Mouse (Mus musculus) CH12.LX (cell line): Measurements from ENCODE around the gene Prg2. TPM values are rescaled to one million over a fixed set of nuclear protein-coding genes. Genes with fewer than 3 reads are reported as not detected.

ENCODE experiments used
- DNase-seq: peaks from one replicate; pipeline ENCODE4 v3.0.0-alpha.2; 2013; ENCODE audit errors: extremely low read depth
- H3K27ac ChIP-seq: 2 replicates; pipeline ENCODE4 v1.5.1; 2012; ENCODE audit warnings: low read depth, mild to moderate bottlenecking, control low read depth, moderate library complexity; ENCODE audit not compliant: insufficient read depth
- H3K27me3 ChIP-seq: replicated peaks from 2 replicates; pipeline ENCODE3; 2012; ENCODE audit warnings: inconsistent platforms
- H3K36me3 ChIP-seq, 2 experiments: replicated peaks in 1 of 2; 2 replicates each; pipeline versions ENCODE3 to v1.6.1; 2012; ENCODE audit warnings: inconsistent platforms in 1 of 2, low read length in 1 of 2, mild to moderate bottlenecking in 1 of 2, mixed read lengths in 1 of 2, moderate library complexity in 1 of 2; ENCODE audit not compliant: control insufficient read depth in 1 of 2, insufficient read depth in 1 of 2
- H3K4me1 ChIP-seq, 2 experiments: 2 replicates each; pipeline ENCODE4 v1.6.1; 2012; ENCODE audit warnings: inconsistent platforms in 1 of 2, moderate library complexity in 1 of 2; ENCODE audit not compliant: insufficient read depth in 2 of 2, control insufficient read depth in 1 of 2
- H3K4me2 ChIP-seq: 2 replicates; pipeline ENCODE4 v1.6.1; 2012; ENCODE audit warnings: low read depth, mild to moderate bottlenecking, control low read depth; ENCODE audit not compliant: poor library complexity, insufficient read depth, severe bottlenecking
- H3K4me3 ChIP-seq, 3 experiments: fragments of 150-350 bp in 1 of 3; sonication (generic) in 1 of 3; replicated peaks in 1 of 3; 2 replicates each; pipeline versions ENCODE3 to v1.5.1; 2011 to 2012; ENCODE audit warnings: low read depth in 2 of 3, low read length in 2 of 3, mild to moderate bottlenecking in 2 of 3, moderate library complexity in 2 of 3, control low read depth in 1 of 3, improper control_type of control experiment in 1 of 3, inconsistent platforms in 1 of 3, mixed read lengths in 1 of 3; ENCODE audit not compliant: poor library complexity in 1 of 3
- H3K79me2 ChIP-seq: replicated peaks from 2 replicates; pipeline ENCODE4 v1.6.1; 2012; ENCODE audit warnings: mild to moderate bottlenecking, moderate library complexity; ENCODE audit not compliant: control insufficient read depth, poor library complexity, insufficient read depth, severe bottlenecking; ENCODE audit errors: extremely low read depth
- H3K9ac ChIP-seq: 2 replicates; pipeline ENCODE4 v1.6.1; 2012; ENCODE audit warnings: low read depth, mild to moderate bottlenecking, control low read depth, moderate library complexity; ENCODE audit not compliant: insufficient read depth
- H3K9me3 ChIP-seq: replicated peaks from 2 replicates; pipeline ENCODE3; 2012; ENCODE audit warnings: low read length, inconsistent platforms, mixed read lengths
- BHLHE40 ChIP-seq: IDR thresholded peaks from 2 replicates; pipeline ENCODE4 v1.6.1; 2011; ENCODE audit warnings: mild to moderate bottlenecking, low read depth, low read length, improper control_type of control experiment
- CHD2 ChIP-seq: IDR thresholded peaks from 2 replicates; pipeline ENCODE4 v1.6.1; 2011; ENCODE audit warnings: low read length, improper control_type of control experiment
- ELF1 ChIP-seq: IDR thresholded peaks from 2 replicates; pipeline ENCODE4 v1.6.1; 2014; ENCODE audit warnings: low read depth, mild to moderate bottlenecking, inconsistent platforms, low read length, improper control_type of control experiment
- ETS1 ChIP-seq: conservative IDR thresholded peaks from 2 replicates; pipeline ENCODE4 v1.6.1; 2012; ENCODE audit warnings: low read depth, mild to moderate bottlenecking, inconsistent platforms, low read length, improper control_type of control experiment, moderate library complexity
- GABPA ChIP-seq: IDR thresholded peaks from 2 replicates; pipeline ENCODE4 v1.6.1; 2012; ENCODE audit warnings: low read depth, low read length, improper control_type of control experiment, inconsistent platforms; ENCODE audit not compliant: insufficient replicate concordance
- JUN ChIP-seq: IDR thresholded peaks from 2 replicates; pipeline ENCODE4 v1.6.1; 2011; ENCODE audit warnings: low read depth, mild to moderate bottlenecking, low read length, improper control_type of control experiment, moderate library complexity; ENCODE audit not compliant: insufficient read depth
- KAT2A ChIP-seq: IDR thresholded peaks from 2 replicates; pipeline ENCODE4 v1.6.1; 2012; ENCODE audit warnings: low read length, improper control_type of control experiment, inconsistent platforms; ENCODE audit not compliant: insufficient replicate concordance
- MAZ ChIP-seq: IDR thresholded peaks from 2 replicates; pipeline ENCODE4 v1.6.1; 2012; ENCODE audit warnings: low read depth, mild to moderate bottlenecking, inconsistent platforms, low read length, improper control_type of control experiment, moderate library complexity
- MEF2A ChIP-seq: IDR thresholded peaks from 2 replicates; pipeline ENCODE4 v1.6.1; 2014; ENCODE audit warnings: low read depth, mild to moderate bottlenecking, inconsistent platforms, low read length, improper control_type of control experiment, borderline replicate concordance
- MYC ChIP-seq: IDR thresholded peaks from 2 replicates; pipeline ENCODE4 v1.6.1; 2011; ENCODE audit warnings: low read depth, mild to moderate bottlenecking, improper control_type of control experiment, low read length
- NELFE ChIP-seq: IDR thresholded peaks from 2 replicates; pipeline ENCODE4 v1.6.1; 2011; ENCODE audit warnings: low read depth, low read length, improper control_type of control experiment
- POLR2A ChIP-seq: IDR thresholded peaks from 2 replicates; pipeline ENCODE4 v1.6.1; 2011; ENCODE audit warnings: low read depth, mild to moderate bottlenecking, improper control_type of control experiment, low read length
- POLR2AphosphoS2 ChIP-seq: IDR thresholded peaks from 2 replicates; pipeline ENCODE4 v1.6.1; 2011; ENCODE audit warnings: low read depth, low read length, improper control_type of control experiment
- RCOR1 ChIP-seq: conservative IDR thresholded peaks from 2 replicates; pipeline ENCODE4 v1.6.1; 2012; ENCODE audit warnings: low read depth, mild to moderate bottlenecking, inconsistent platforms, low read length, improper control_type of control experiment
- SIN3A ChIP-seq: IDR thresholded peaks from 2 replicates; pipeline ENCODE4 v1.6.1; 2012; ENCODE audit warnings: low read length, improper control_type of control experiment, inconsistent platforms
- SMC3 ChIP-seq: IDR thresholded peaks from 2 replicates; pipeline ENCODE4 v1.6.1; 2011; ENCODE audit warnings: low read depth, low read length, improper control_type of control experiment
- TBP ChIP-seq: conservative IDR thresholded peaks from 2 replicates; pipeline ENCODE4 v1.6.1; 2011; ENCODE audit warnings: low read depth, low read length, improper control_type of control experiment
- TCF12 ChIP-seq: IDR thresholded peaks from 2 replicates; pipeline ENCODE4 v1.6.1; 2014; ENCODE audit warnings: low read depth, mild to moderate bottlenecking, inconsistent platforms, low read length, improper control_type of control experiment
- UBTF ChIP-seq: IDR thresholded peaks from 2 replicates; pipeline ENCODE4 v1.6.1; 2012; ENCODE audit warnings: low read depth, mild to moderate bottlenecking, inconsistent platforms, low read length, improper control_type of control experiment, moderate library complexity
- USF1 ChIP-seq: IDR thresholded peaks from 2 replicates; pipeline ENCODE4 v1.6.1; 2014; ENCODE audit warnings: low read depth, mild to moderate bottlenecking, inconsistent platforms, low read length, improper control_type of control experiment
- USF2 ChIP-seq: conservative IDR thresholded peaks from 2 replicates; pipeline ENCODE4 v1.6.1; 2011; ENCODE audit warnings: low read depth, low read length, improper control_type of control experiment
- ZKSCAN1 ChIP-seq: IDR thresholded peaks from 2 replicates; pipeline ENCODE4 v1.6.1; 2012; ENCODE audit warnings: low read depth, inconsistent platforms, low read length, improper control_type of control experiment, borderline replicate concordance
- ZMIZ1 ChIP-seq: IDR thresholded peaks from 2 replicates; pipeline ENCODE4 v1.6.1; 2012; ENCODE audit warnings: low read depth, mild to moderate bottlenecking, inconsistent platforms, low read length, improper control_type of control experiment
- ZNF384 ChIP-seq: IDR thresholded peaks from 2 replicates; pipeline ENCODE4 v1.6.1; 2012; ENCODE audit warnings: low read depth, low read length, improper control_type of control experiment, inconsistent platforms
- dilution Hi-C: fragments of 300-500 bp; cut with MboI; formaldehyde crosslinking; loops from 2 replicates; pipeline ENCODE4 v1.14.3; 2020; ENCODE audit warnings: low sequenced_read_pairs; ENCODE audit not compliant: extremely low pct_unique_long_range_greater_than_20kb, extremely low pct_ligation_motif_present
- in situ Hi-C: fragments of 300-500 bp; cut with MboI; formaldehyde crosslinking; loops from 3 replicates; pipeline ENCODE4 v1.14.3; 2019; ENCODE audit warnings: low sequenced_read_pairs, low pct_ligation_motif_present, low pct_unique_long_range_greater_than_20kb, mixed read lengths
- polyA plus RNA-seq: library from polyadenylated mRNA; unstranded; fragments of >175 nt; gene quantifications from 2 replicates; pipeline ENCODE4 v1.2.1, GENCODE M21; 2012; ENCODE audit warnings: low read depth; ENCODE audit not compliant: insufficient read length
- total RNA-seq, 2 experiments: library from RNA; depleted of rRNA; stranded (reverse); fragments of 300-350 nt in 1 of 2; fragments of >200 nt in 1 of 2; gene quantifications; 2 replicates each; pipeline ENCODE4 v1.2.3; 2012 to 2014

Prg2 gene
- total and polyA plus RNA-seq, 3 experiments: 0.60 to 0.93 (median 0.81) TPM

DNA sequence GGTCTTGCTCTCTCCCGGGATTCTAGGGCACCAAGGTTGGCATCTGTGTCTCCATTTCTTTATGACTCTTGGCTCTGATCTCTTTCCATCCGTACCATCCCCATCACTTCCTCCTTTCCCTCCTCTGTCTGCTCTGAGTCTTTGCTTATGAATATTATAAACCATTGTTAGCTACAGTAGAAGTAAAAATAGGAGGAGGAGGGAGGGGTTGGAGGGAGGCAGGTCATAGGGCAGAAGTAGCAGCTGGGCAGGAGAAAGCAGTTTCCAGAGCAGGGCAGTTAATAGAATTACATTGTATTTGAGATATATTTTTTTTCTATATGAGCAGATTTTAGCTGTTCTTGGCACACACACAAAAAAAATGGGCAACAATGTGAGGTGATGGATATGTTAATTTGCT lies 31.5 kb upstream of the Prg2 start:
- dilution Hi-C loops: no loop called here
- no peaks in the 10 kb centered on the region for H3K9me3 ChIP-seq
- TF ChIP-seq CHD2 (no peak), USF2 (no peak), TBP (no peak), BHLHE40 (no peak), USF1 (no peak), RCOR1 (no peak), GABPA (no peak), POLR2A (no peak), ZKSCAN1 (no peak), SIN3A (no peak), ZNF384 (no peak)
- H3K4me2 ChIP-seq: no peak overlapping the region
- H3K4me1 ChIP-seq: peaks cover 7 to 72% of the 10 kb centered on the region in 2 experiments; a peak in 3 of 4 replicates
- no peak overlapping the region for H3K4me3 ChIP-seq
- H3K27me3 ChIP-seq: no peaks in the 10 kb centered on the region
- H3K27ac ChIP-seq: no peak overlapping the region
- peaks cover 82 to 98% of the 10 kb centered on the region in 2 experiments for H3K36me3 ChIP-seq
- peaks cover 6% of the 10 kb centered on the region for H3K79me2 ChIP-seq
- in situ Hi-C loops: no loop called here
- H3K9ac ChIP-seq: no peak overlapping the region
- DNase-seq: no peak

DNA sequence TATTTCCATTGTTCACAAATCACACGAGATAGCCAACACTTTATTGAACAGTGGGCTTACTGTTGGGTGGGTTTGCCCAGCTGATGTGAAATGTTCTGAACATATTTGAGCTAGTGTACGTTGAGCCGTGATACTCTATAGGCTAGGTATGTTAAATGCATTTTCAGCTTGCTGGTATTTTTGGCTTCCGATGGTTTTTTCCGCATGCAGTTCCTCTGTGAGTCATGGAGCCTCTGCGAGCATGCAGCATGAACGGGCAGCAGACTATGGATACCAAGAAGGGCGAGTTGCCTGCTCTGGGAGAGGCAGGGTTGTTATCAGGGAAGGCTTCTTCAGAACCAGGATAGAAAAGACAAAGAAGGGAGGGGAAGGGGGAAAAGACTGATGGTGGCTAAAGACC lies 29.2 kb upstream of the Prg2 start:
- Histone ChIP-seq H3K9ac (no peak overlapping the region), H3K27ac (no peak overlapping the region), H3K36me3 (peaks cover 82 to 95% of the 10 kb centered on the region in 2 experiments), H3K4me1 (peaks cover 9 to 71% of the 10 kb centered on the region in 2 experiments; a peak in 3 of 4 replicates), H3K27me3 (no peaks in the 10 kb centered on the region), H3K4me2 (no peak overlapping the region), H3K79me2 (peaks cover 2% of the 10 kb centered on the region), H3K9me3 (no peaks in the 10 kb centered on the region), H3K4me3 (no peak overlapping the region)
- no peak for DNase-seq
- in situ Hi-C loops (no loop called here), dilution Hi-C loops (no loop called here)
- TF ChIP-seq TCF12 (no peak), ELF1 (no peak), MYC (no peak), UBTF (no peak), POLR2AphosphoS2 (no peak), NELFE (no peak), JUN (no peak), MAZ (no peak), ZKSCAN1 (no peak), ETS1 (no peak), BHLHE40 (no peak), SMC3 (no peak), KAT2A (no peak), ZMIZ1 (no peak), MEF2A (no peak)
